8 mouse cellular contexts compared by ENCODE assay signal in genomic region chr9:75306126-75306898, GRCm38 (mm10). TPM values are rescaled to one million over a fixed set of nuclear protein-coding genes. Genes with fewer than 3 reads are reported as not detected.
A peak's percentile ranks its signal among the peaks of the same experiment; 100 is the strongest.
DNase-seq lines count a peak whose midpoint lies in the region; ATAC-seq lines count a peak whose summit lies in the region.

TSS of gene Gnb5 (plus strand) at chr9:75306288.

- no peak within 1 kb of the TSS for H3K27ac ChIP-seq in forebrain, embryonic 11.5 days (ENCODE audit: low read depth, low read length)
- H3K27ac ChIP-seq in hindbrain, embryonic 16.5 days (ENCODE audit: low read depth, low read length), result 0 out of 2 replicates have a peak within 1 kb of the TSS, but pooled peaks have one; percentile 5
- H3K27ac ChIP-seq in midbrain, embryonic 15.5 days, result no peak within 1 kb of the TSS

- H3K9ac ChIP-seq in forebrain, embryonic 11.5 days (ENCODE audit: low read length), result no peak within 1 kb of the TSS
- H3K9ac ChIP-seq in hindbrain, embryonic 16.5 days (ENCODE audit: low read depth, low read length), result no peak within 1 kb of the TSS
- no peak within 1 kb of the TSS for H3K9ac ChIP-seq in midbrain, embryonic 15.5 days

- no peak within 1 kb of the TSS for H3K4me2 ChIP-seq in forebrain, embryonic 11.5 days (ENCODE audit: low read depth, low read length, severe bottlenecking)
- H3K4me2 ChIP-seq in hindbrain, embryonic 16.5 days (ENCODE audit: low read length), result no peak within 1 kb of the TSS
- H3K4me2 ChIP-seq in midbrain, embryonic 15.5 days, result no peak within 1 kb of the TSS

- H3K4me3 ChIP-seq in forebrain, embryonic 11.5 days (ENCODE audit: low read depth, low read length), result no peak within 1 kb of the TSS
- H3K4me3 ChIP-seq in hindbrain, embryonic 16.5 days (ENCODE audit: low read length), result no peak within 1 kb of the TSS
- H3K4me3 ChIP-seq in midbrain, embryonic 15.5 days, result no peak within 1 kb of the TSS

- no peaks in the 10 kb centered on the region for H3K36me3 ChIP-seq in forebrain, embryonic 11.5 days (ENCODE audit: control insufficient read depth, insufficient read depth, low read length)
- H3K36me3 ChIP-seq in hindbrain, embryonic 16.5 days (ENCODE audit: control insufficient read depth, insufficient read depth, low read length), result no peaks in the 10 kb centered on the region
- no peaks in the 10 kb centered on the region for H3K36me3 ChIP-seq in midbrain, embryonic 15.5 days (replicated peaks)

- no peak for ATAC-seq in forebrain, embryonic 11.5 days (replicated peaks; ENCODE audit: low FRiP score)
- no peak; the same call in 1 of the 2 replicates for ATAC-seq in hindbrain, embryonic 16.5 days
- no peak for ATAC-seq in midbrain, embryonic 15.5 days (replicated peaks)

- no peaks in the 10 kb centered on the region for H3K27me3 ChIP-seq in forebrain, embryonic 11.5 days (ENCODE audit: control insufficient read depth, insufficient read depth, low read length)
- H3K27me3 ChIP-seq in hindbrain, embryonic 16.5 days (replicated peaks; ENCODE audit: control insufficient read depth, insufficient read depth, low read length), result no peaks in the 10 kb centered on the region
- H3K27me3 ChIP-seq in midbrain, embryonic 15.5 days (replicated peaks), result no peaks in the 10 kb centered on the region

- no peaks in the 10 kb centered on the region for H3K4me1 ChIP-seq in forebrain, embryonic 11.5 days (replicated peaks; ENCODE audit: control insufficient read depth, insufficient read depth, low read length)
- no peaks in the 10 kb centered on the region for H3K4me1 ChIP-seq in hindbrain, embryonic 16.5 days (ENCODE audit: control insufficient read depth, insufficient read depth, low read depth, low read length)
- H3K4me1 ChIP-seq in midbrain, embryonic 15.5 days, result no peaks in the 10 kb centered on the region

- WGBS in forebrain, embryonic 11.5 days, result 80% methylated on average over 11 of the region's 11 CpGs
- WGBS in hindbrain, embryonic 16.5 days, result 74% methylated on average over 11 of the region's 11 CpGs
- WGBS in midbrain, embryonic 15.5 days, result 69% methylated on average over 11 of the region's 11 CpGs

- no peak for DNase-seq in adrenal gland, adult 18-20 months (ENCODE audit: low spot score in 2 of 2)
- no peak for DNase-seq in adrenal gland, adult (ENCODE audit: inconsistent age in 2 of 2, low spot score in 1 of 2)
- DNase-seq in adrenal gland, postnatal 14 days, result no peak
- no peak for DNase-seq in forebrain, embryonic 11.5 days (ENCODE audit: low spot score)
- no peak for DNase-seq in embryo, embryonic 9.5 days (ENCODE audit: extremely low spot score)
- DNase-seq in embryo, embryonic 10 days (ENCODE audit: low spot score), result no peak

- H3K9me3 ChIP-seq in forebrain, embryonic 11.5 days (ENCODE audit: control insufficient read depth, low read length), result no peaks in the 10 kb centered on the region
- H3K9me3 ChIP-seq in hindbrain, embryonic 16.5 days (ENCODE audit: control insufficient read depth, low read length), result no peaks in the 10 kb centered on the region
- H3K9me3 ChIP-seq in midbrain, embryonic 15.5 days, result no peaks in the 10 kb centered on the region

RNA-seq across cellular contexts. Expression of gene Gnb5, which starts in this region (rescaled TPM):
- total RNA-seq in adrenal gland, adult 18-20 months (2021), result 10 to 100 TPM; 46.8 to 66.4 TPM
- 30.0 and 32.6 TPM in 2 replicates for total RNA-seq in adrenal gland, postnatal 14 days (2021)
- polyA plus RNA-seq in forebrain, embryonic 11.5 days (2014; fragmentation: Nextera tagmentation; extraction: Ambion mirVana), result 31.1 and 34.1 TPM in 2 replicates
- polyA plus RNA-seq in hindbrain, embryonic 16.5 days (2015; fragmentation: Nextera tagmentation; extraction: Ambion mirVana), result 89.1 and 97.7 TPM in 2 replicates
- polyA plus RNA-seq in midbrain, embryonic 15.5 days (2015; fragmentation: Nextera tagmentation; extraction: Ambion mirVana), result 65.1 and 69.5 TPM in 2 replicates
